Mouse (Mus musculus): ENCODE results near the gene Myl12a. TPM values are rescaled to one million over a fixed set of nuclear protein-coding genes. Genes with fewer than 3 reads are reported as not detected.

The Myl12a gene
- polyA plus RNA-seq, 1 experiment from 2014 or later, result 852 TPM

- Histone ChIP-seq H3K27me3 (ENCODE audit: insufficient read depth, low read length) (no peaks in the 10 kb centered on the region), H3K9me3 (replicated peaks; ENCODE audit: low read length) (no peaks in the 10 kb centered on the region), H3K4me3 (replicated peaks; ENCODE audit: low read depth, low read length) (no peak overlapping the region), H3K27ac (no peak overlapping the region; the same call in 1 of the 2 replicates), H3K9ac (ENCODE audit: low read depth, low read length) (no peak overlapping the region), H3K36me3 (ENCODE audit: insufficient read depth, low read length) (no peaks in the 10 kb centered on the region), H3K4me2 (ENCODE audit: low read length) (no peak overlapping the region), H3K4me1 (replicated peaks; ENCODE audit: insufficient read depth, low read length) (peaks cover 8% of the 10 kb centered on the region)
- WGBS, result 38% methylated on average over 5 of the region's 5 CpGs
- TF ChIP-seq CTCF (IDR thresholded peaks at IDR 0.05; ENCODE audit: low read depth), result no peak
- ATAC-seq (replicated peaks; ENCODE audit: low FRiP score, low read depth) (no peak; the same call in 1 of the 2 replicates), DNase-seq (ENCODE audit: low spot score) (peak; percentile 80)
Measured at GRCm38 (mm10) chr17:71038812-71039211, 36.1 kb upstream of the Myl12a start.

- no peaks in the 10 kb centered on the region for H3K9me3 ChIP-seq (replicated peaks; ENCODE audit: low read length)
- ATAC-seq (replicated peaks; ENCODE audit: low FRiP score, low read depth), result no peak
- 81% methylated on average over 7 of the region's 7 CpGs for WGBS
- H3K27me3 ChIP-seq (ENCODE audit: insufficient read depth, low read length), result no peaks in the 10 kb centered on the region
- no peak for TF ChIP-seq CTCF (IDR thresholded peaks at IDR 0.05; ENCODE audit: low read depth)
- no peak overlapping the region for H3K9ac ChIP-seq (ENCODE audit: low read depth, low read length)
- no peak for DNase-seq (ENCODE audit: low spot score)
- H3K4me1 ChIP-seq (replicated peaks; ENCODE audit: insufficient read depth, low read length), result peaks cover 8% of the 10 kb centered on the region
- no peak overlapping the region for H3K4me3 ChIP-seq (replicated peaks; ENCODE audit: low read depth, low read length)
- no peak overlapping the region for H3K4me2 ChIP-seq (ENCODE audit: low read length)
- no peak overlapping the region for H3K27ac ChIP-seq
- H3K36me3 ChIP-seq (ENCODE audit: insufficient read depth, low read length), result no peaks in the 10 kb centered on the region
Measured at GRCm38 (mm10) chr17:71037188-71037587, 34.5 kb upstream of the Myl12a start.

- Histone ChIP-seq H3K9me3 (replicated peaks; ENCODE audit: low read length) (no peaks in the 10 kb centered on the region), H3K4me3 (replicated peaks; ENCODE audit: low read depth, low read length) (no peak overlapping the region), H3K36me3 (ENCODE audit: insufficient read depth, low read length) (no peaks in the 10 kb centered on the region), H3K4me1 (replicated peaks; ENCODE audit: insufficient read depth, low read length) (no peaks in the 10 kb centered on the region), H3K4me2 (ENCODE audit: low read length) (no peak overlapping the region), H3K9ac (ENCODE audit: low read depth, low read length) (no peak overlapping the region), H3K27ac (no peak overlapping the region), H3K27me3 (ENCODE audit: insufficient read depth, low read length) (no peaks in the 10 kb centered on the region)
- no peak for TF ChIP-seq CTCF (IDR thresholded peaks at IDR 0.05; ENCODE audit: low read depth)
- WGBS, result 70% methylated on average over 5 of the region's 5 CpGs
- ATAC-seq (replicated peaks; ENCODE audit: low FRiP score, low read depth), result no peak
- no peak for DNase-seq (ENCODE audit: low spot score)
Measured at GRCm38 (mm10) chr17:71034472-71034871, 31.8 kb upstream of the Myl12a start.

DNA sequence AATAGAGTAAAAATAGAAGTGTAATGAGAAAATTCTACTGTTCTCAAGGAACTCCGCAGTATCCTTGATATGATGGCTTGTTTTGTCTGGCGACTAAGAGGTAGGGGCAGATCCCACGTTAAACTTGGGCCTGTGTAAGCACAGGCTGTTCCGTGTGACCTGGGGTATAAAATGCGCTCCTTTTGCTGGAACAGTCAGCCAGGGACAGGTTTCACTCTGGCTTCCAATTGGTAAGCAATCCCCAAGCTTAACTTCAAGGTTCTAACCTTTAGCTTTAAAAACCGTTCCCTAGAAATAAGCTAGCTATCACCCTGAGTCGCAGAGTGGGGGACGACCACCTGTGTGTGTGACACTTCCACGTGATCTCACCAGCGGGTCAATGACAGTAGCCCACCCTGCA lies 30.0 kb upstream of the Myl12a start:
- no peak overlapping the region for H3K4me2 ChIP-seq (ENCODE audit: low read length)
- ATAC-seq (replicated peaks; ENCODE audit: low FRiP score, low read depth), result no peak

DNA sequence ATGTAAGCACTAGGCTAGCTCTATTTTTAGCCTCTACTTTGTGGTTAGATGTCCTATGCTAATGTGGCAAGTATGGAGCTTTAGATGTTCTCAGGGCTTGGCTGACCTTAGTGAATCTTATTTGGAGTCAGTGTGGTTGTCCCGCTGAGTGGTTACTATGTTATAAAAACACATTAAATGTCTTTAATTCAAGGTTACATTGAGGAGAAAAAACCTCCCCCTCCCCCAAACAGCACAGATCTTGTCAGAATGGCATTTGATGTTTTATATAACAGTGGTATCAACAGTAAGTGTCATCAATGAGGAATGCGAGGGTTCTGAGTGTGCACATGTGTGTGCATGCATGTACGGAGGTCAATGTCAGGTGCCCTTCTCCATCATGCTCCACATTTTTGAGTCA lies 24.5 kb upstream of the Myl12a start:
- H3K9ac ChIP-seq (ENCODE audit: low read depth, low read length), result no peak overlapping the region
- no peak for TF ChIP-seq CTCF (IDR thresholded peaks at IDR 0.05; ENCODE audit: low read depth)
- H3K4me3 ChIP-seq (replicated peaks; ENCODE audit: low read depth, low read length), result no peak overlapping the region
- H3K9me3 ChIP-seq (replicated peaks; ENCODE audit: low read length), result no peaks in the 10 kb centered on the region
- no peaks in the 10 kb centered on the region for H3K36me3 ChIP-seq (ENCODE audit: insufficient read depth, low read length)
- H3K4me2 ChIP-seq (ENCODE audit: low read length), result no peak overlapping the region
- no peak for ATAC-seq (replicated peaks; ENCODE audit: low FRiP score, low read depth)
- H3K4me1 ChIP-seq (replicated peaks; ENCODE audit: insufficient read depth, low read length), result no peaks in the 10 kb centered on the region
- 91% methylated on average over 3 of the region's 3 CpGs for WGBS
- H3K27me3 ChIP-seq (ENCODE audit: insufficient read depth, low read length), result no peaks in the 10 kb centered on the region
- no peak for DNase-seq (ENCODE audit: low spot score)
- H3K27ac ChIP-seq, result no peak overlapping the region

More for the DNA sequence above, 30.0 kb upstream of the Myl12a start:
- Histone ChIP-seq H3K9ac (ENCODE audit: low read depth, low read length) (no peak overlapping the region), H3K27ac (no peak overlapping the region), H3K4me3 (replicated peaks; ENCODE audit: low read depth, low read length) (no peak overlapping the region), H3K36me3 (ENCODE audit: insufficient read depth, low read length) (no peaks in the 10 kb centered on the region), H3K4me1 (replicated peaks; ENCODE audit: insufficient read depth, low read length) (no peaks in the 10 kb centered on the region), H3K9me3 (replicated peaks; ENCODE audit: low read length) (no peaks in the 10 kb centered on the region), H3K27me3 (ENCODE audit: insufficient read depth, low read length) (no peaks in the 10 kb centered on the region)
- WGBS, result 79% methylated on average over 10 of the region's 10 CpGs
- DNase-seq (ENCODE audit: low spot score), result no peak
- TF ChIP-seq CTCF (IDR thresholded peaks at IDR 0.05; ENCODE audit: low read depth), result no peak

- ATAC-seq (replicated peaks; ENCODE audit: low FRiP score, low read depth) (no peak), DNase-seq (ENCODE audit: low spot score) (no peak)
- no peak for TF ChIP-seq CTCF (IDR thresholded peaks at IDR 0.05; ENCODE audit: low read depth)
- Histone ChIP-seq H3K27me3 (ENCODE audit: insufficient read depth, low read length) (no peaks in the 10 kb centered on the region), H3K4me3 (replicated peaks; ENCODE audit: low read depth, low read length) (no peak overlapping the region), H3K27ac (no peak overlapping the region), H3K36me3 (ENCODE audit: insufficient read depth, low read length) (no peaks in the 10 kb centered on the region), H3K9ac (ENCODE audit: low read depth, low read length) (no peak overlapping the region), H3K9me3 (replicated peaks; ENCODE audit: low read length) (no peaks in the 10 kb centered on the region), H3K4me1 (replicated peaks; ENCODE audit: insufficient read depth, low read length) (no peaks in the 10 kb centered on the region), H3K4me2 (ENCODE audit: low read length) (no peak overlapping the region)
- 80% methylated on average over 8 of the region's 8 CpGs for WGBS
Measured at GRCm38 (mm10) chr17:71025922-71026321, 23.2 kb upstream of the Myl12a start.

- Histone ChIP-seq H3K9ac (ENCODE audit: low read depth, low read length) (no peak overlapping the region), H3K27ac (no peak overlapping the region), H3K27me3 (ENCODE audit: insufficient read depth, low read length) (no peaks in the 10 kb centered on the region), H3K4me2 (ENCODE audit: low read length) (no peak overlapping the region), H3K4me1 (replicated peaks; ENCODE audit: insufficient read depth, low read length) (peaks cover 9% of the 10 kb centered on the region), H3K4me3 (replicated peaks; ENCODE audit: low read depth, low read length) (no peak overlapping the region), H3K9me3 (replicated peaks; ENCODE audit: low read length) (no peaks in the 10 kb centered on the region), H3K36me3 (ENCODE audit: insufficient read depth, low read length) (no peaks in the 10 kb centered on the region)
- no peak for ATAC-seq (replicated peaks; ENCODE audit: low FRiP score, low read depth)
- WGBS, result 89% methylated on average over 10 of the region's 10 CpGs
- TF ChIP-seq CTCF (IDR thresholded peaks at IDR 0.05; ENCODE audit: low read depth), result no peak
- no peak for DNase-seq (ENCODE audit: low spot score)
Measured at GRCm38 (mm10) chr17:71024071-71024470, 21.4 kb upstream of the Myl12a start.
